Mouse (Mus musculus) erythroblast, adult 5-6 weeks (primary cell): ENCODE measurements around the gene Pecr. TPM values are rescaled to one million over a fixed set of nuclear protein-coding genes. Genes with fewer than 3 reads are reported as not detected.

Experiments
- ATAC-seq: replicated peaks from 2 replicates; pipeline ENCODE4 v1.8.0; 2016; ENCODE audit warnings: moderate number of reproducible peaks, mild to moderate bottlenecking, moderate TSS enrichment, inconsistent platforms; ENCODE audit not compliant: poor library complexity, low FRiP score, severe bottlenecking
- total RNA-seq, 2 experiments: library from RNA; stranded (forward) in 1 of 2; stranded (reverse) in 1 of 2; fragments of 150-400 nt in 1 of 2; fragments of 200-764, 138-1000 nt in 1 of 2; gene quantifications; 2 replicates each; pipeline versions ENCODE4 v1.2.3 to v1.2.4; 2015 to 2017; ENCODE audit warnings: low replicate concordance in 2 of 2

Gene Pecr
- total RNA-seq, 2 experiments from 2014 or later = 0.34 TPM; not detected in 1

DNA sequence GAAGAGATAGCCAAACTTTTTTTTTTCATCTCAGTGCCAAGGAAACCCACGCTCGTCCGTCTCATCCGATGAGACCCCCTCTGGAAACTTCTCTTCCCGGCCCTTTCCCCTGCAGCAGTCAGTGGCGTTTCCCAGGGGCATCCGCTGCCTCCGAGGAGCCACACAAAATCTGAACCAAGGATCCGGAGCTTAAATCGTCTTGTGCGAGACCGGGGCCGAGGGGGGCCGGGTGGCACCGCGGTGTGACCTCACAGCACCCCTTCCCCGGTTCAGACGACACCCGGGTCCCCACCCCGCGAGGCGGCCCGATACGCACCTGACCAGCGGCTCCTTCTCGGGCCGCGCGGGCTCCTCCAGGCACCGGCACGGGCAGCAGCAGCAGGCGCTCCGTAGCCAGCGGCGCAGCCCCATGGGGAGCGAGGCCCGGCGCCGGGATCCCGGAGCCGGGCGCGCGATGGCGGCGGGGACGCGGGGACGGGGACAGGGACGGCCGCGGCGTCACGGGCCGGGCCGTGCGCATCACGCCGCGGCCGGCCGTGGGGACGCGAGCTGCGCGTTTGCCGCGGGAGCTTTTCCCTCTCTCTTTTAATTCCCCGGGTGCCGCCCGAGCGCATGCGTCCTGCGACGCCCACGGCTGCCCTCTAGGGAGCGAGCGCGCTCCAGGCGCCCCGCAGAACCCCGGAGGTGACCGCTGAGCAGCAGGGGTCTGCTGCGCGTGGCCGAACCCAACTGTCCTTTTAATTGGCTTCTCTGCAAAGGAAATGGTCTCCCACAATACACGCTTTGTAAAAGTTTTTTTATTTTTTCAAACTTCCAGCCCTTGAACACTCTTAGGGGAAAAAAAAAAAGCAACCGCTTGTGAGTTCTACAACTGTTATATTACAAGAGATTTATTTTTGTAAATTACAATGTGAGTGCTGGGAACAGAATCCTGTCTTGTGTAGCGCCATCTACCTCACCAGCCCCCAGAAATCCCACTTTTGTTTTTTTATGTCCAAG, 72.1 kb downstream of the Pecr start, which contains the start of gene Mreg:
Gene Mreg (minus strand): TSS at position 607 of the 999 bp plus-strand sequence.
- ATAC-seq = no peak

DNA sequence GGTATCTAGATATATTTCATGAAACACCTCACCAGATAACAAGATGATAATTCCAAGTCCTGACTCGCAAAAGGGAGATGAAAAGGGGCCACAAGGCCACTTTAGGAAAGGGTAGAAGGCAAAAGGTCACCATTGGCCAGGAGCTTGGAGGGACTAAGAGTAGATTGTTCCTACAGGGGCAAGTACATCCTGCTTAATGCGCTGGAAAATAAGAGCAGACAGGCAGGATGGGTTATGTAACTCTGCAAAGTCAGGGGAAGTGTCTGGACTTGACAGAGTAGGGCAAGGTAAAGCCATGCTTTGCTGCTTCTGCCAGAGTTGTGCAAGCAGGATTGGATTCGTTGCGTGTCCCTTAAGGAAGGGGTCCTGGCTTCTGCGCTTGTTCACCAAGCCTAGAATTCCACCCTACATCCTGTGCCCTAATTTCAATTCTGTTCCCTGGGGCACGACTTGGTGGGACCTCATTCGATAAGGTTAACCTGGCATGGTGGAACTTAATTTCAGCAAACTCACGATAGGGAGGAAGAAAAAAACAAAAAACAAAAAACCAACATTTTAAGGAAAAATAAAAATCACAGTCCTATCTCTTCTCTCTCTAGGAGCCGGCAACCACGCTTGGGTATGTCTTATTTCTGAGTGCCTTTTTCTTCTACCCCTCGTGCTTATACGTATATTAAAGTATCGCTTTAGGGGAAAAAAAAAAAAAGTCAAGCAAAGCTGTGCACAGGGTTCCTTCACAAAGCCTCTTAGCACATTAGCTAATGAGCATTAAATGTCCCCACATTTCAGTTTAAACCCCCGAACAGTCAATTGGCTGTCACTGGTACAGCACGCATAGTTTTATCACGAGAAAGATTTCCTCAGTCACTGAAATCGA, 73.1 kb downstream of the Pecr start:
- ATAC-seq = no peak

Other genes starting within 250 kb of the Pecr start
- gene Mreg, start 72.0 kb downstream of the Pecr start, total RNA-seq (2015; ENCODE audit: low replicate concordance) = 0.63 TPM in 1 of 2 replicates, not detected in the other
- 1.1 TPM in 1 of 2 replicates, not detected in the other for gene Mreg, start 72.0 kb downstream of the Pecr start, total RNA-seq (2017; ENCODE audit: low replicate concordance)
- not detected in 2 replicates for gene Tmem169, start 55 bp upstream of the Pecr start, total RNA-seq (2015; ENCODE audit: low replicate concordance)
- not detected in 2 replicates for gene Tmem169, start 55 bp upstream of the Pecr start, total RNA-seq (2017; ENCODE audit: low replicate concordance)
- 3.6 and 5.6 TPM in 2 replicates for gene Xrcc5, start 23.1 kb upstream of the Pecr start, total RNA-seq (2015; ENCODE audit: low replicate concordance)
- gene Xrcc5, start 23.1 kb upstream of the Pecr start, total RNA-seq (2017; ENCODE audit: low replicate concordance) = 1.9 and 2.2 TPM in 2 replicates